Mouse (Mus musculus) brain, embryonic 14.5 days (tissue): ENCODE data around the gene Rnf150. TPM values are rescaled to one million over a fixed set of nuclear protein-coding genes. Genes with fewer than 3 reads are reported as not detected.

ENCODE experiments used
- DNase-seq: peaks from one replicate; pipeline ENCODE4 v3.0.0-alpha.2; 2011; ENCODE audit warnings: low read depth
- CTCF ChIP-seq: fragments of 200-500 bp; IDR thresholded peaks from 2 replicates; pipeline ENCODE4 v1.5.1; 2012; ENCODE audit warnings: inconsistent platforms, mild to moderate bottlenecking, moderate library complexity, borderline replicate concordance; ENCODE audit not compliant: insufficient read depth, insufficient read length; ENCODE audit errors: extremely low read depth
- POLR2A ChIP-seq: fragments of 200-500 bp; IDR thresholded peaks from 2 replicates; pipeline ENCODE4 v1.6.1; 2012; ENCODE audit warnings: mild to moderate bottlenecking, inconsistent platforms, borderline replicate concordance; ENCODE audit not compliant: poor library complexity, insufficient read depth, insufficient read length, severe bottlenecking; ENCODE audit errors: extremely low read depth
- polyA plus RNA-seq: library from polyadenylated mRNA; depleted of rRNA; stranded (reverse); fragments of >200 nt; gene quantifications from 2 replicates; pipeline ENCODE4 v1.2.3, GENCODE M21; 2012

Rnf150 gene
- polyA plus RNA-seq, 1 experiment, result 12.1 TPM

DNA sequence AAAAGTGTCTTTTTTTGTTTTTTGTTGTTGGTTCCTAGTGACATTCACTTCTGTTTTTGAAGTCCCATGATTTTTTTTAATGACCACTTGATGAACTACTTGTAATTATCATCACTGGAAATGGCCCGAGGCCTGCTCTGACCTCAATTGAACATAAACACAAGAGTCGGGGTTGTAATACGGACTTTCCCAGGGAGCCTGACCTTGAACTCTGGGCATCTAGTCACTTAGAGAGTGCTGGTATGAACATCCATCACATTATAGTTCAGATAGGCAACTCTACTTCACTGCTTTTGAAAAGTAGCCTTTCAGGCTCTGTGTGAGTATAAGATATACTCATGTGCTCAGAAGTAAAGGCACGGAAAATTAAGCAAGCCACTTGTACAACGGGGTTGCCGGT lies 185.4 kb downstream of the Rnf150 start:
- TF ChIP-seq POLR2A, result no peak
- TF ChIP-seq CTCF, result no peak
- DNase-seq, result no peak

DNA sequence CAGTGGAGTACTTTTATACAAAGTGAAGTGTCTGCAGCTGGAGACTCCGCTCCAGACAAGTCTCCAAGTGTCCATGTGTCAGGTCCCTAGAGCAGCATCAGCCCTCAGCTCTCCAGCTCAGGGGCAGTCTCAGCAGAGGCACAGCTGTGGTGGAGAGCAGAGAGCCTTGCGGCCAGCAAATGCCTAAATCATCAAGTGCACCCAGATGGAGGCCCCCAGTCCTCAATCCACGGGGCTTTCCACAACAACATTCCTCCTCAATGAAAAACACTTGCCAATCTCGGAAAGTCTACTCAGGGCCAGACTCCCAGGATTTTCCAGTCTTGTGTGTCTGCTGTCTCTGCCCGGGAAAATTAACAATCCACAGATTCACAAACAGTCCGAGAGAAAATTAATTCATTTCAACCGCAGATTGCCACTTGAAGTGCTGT lies 186.0 kb downstream of the Rnf150 start:
- DNase-seq, result peak; percentile 68
- TF ChIP-seq POLR2A (no peak), CTCF (no peak)

GRCm38 (mm10) chr8:83049616-83050015 lies 186.5 kb downstream of the Rnf150 start:
- TF ChIP-seq POLR2A (no peak), CTCF (no peak)
- peak; percentile 74 for DNase-seq

GRCm38 (mm10) chr8:83052896-83053295 lies 189.7 kb downstream of the Rnf150 start:
- DNase-seq, result no peak
- TF ChIP-seq POLR2A, result no peak
- no peak for TF ChIP-seq CTCF

DNA sequence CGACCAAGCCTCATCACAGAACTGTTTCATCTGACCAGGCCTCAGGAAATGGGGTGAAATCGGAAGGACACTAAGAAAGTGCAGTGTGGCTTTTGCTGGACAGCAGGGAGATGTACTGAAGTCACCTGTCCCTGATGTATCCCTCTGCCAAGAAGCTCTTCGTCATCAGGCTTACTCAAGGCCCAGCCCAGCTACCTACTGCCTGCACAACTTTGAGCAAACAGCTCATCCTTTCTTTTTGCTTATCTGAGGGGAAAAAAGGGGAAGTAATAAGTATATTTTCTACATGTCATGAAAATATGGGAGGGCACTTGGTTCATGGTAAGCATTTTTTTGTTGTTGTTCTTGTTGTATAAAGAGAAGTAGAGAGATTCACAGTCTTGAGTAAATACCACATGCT lies 191.6 kb downstream of the Rnf150 start:
- DNase-seq, result no peak
- no peak for TF ChIP-seq CTCF

- TF ChIP-seq CTCF (no peak), POLR2A (no peak)
- no peak for DNase-seq
These were observed 195.8 kb downstream of the Rnf150 start for GRCm38 (mm10) chr8:83058951-83059350.

GRCm38 (mm10) chr8:83060076-83060475 lies 196.9 kb downstream of the Rnf150 start:
- TF ChIP-seq POLR2A, result no peak
- no peak for TF ChIP-seq CTCF

DNA sequence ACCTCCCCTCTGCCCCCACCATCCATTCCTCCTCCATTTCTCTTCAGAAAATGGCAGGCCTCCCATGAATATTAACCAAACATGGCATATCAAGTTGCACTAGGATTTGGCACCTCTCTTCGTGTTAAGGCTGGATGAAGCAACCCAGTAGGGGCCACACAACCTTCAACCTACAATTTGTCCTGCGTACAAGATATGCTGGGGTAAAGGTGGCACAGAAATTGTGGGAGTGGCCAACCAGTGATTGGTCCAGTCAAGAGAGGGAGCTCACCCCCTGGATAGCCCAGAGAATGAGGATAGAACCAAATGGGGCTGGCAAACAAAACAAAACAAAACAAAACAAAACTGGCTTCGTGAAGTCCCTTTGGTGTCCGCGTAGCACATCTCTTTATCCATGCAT lies 198.1 kb downstream of the Rnf150 start:
- DNase-seq, result no peak
- TF ChIP-seq POLR2A (no peak), CTCF (no peak)

More at GRCm38 (mm10) chr8:83060076-83060475, 196.9 kb downstream of the Rnf150 start:
- no peak for DNase-seq

GRCm38 (mm10) chr8:83061873-83062272 lies 198.7 kb downstream of the Rnf150 start:
- TF ChIP-seq CTCF, result no peak
- no peak for DNase-seq

GRCm38 (mm10) chr8:83062276-83062675 lies 199.1 kb downstream of the Rnf150 start:
- DNase-seq, result no peak
- TF ChIP-seq CTCF, result no peak
- no peak for TF ChIP-seq POLR2A

- DNase-seq, result no peak
These were observed 200.9 kb downstream of the Rnf150 start for GRCm38 (mm10) chr8:83064096-83064495.

GRCm38 (mm10) chr8:83066076-83066475 lies 202.9 kb downstream of the Rnf150 start:
- TF ChIP-seq POLR2A (no peak), CTCF (no peak)
- no peak for DNase-seq

More at GRCm38 (mm10) chr8:83064096-83064495, 200.9 kb downstream of the Rnf150 start:
- TF ChIP-seq POLR2A (no peak), CTCF (no peak)

GRCm38 (mm10) chr8:83066846-83067245 lies 203.7 kb downstream of the Rnf150 start:
- no peak for DNase-seq
- TF ChIP-seq CTCF, result no peak
- no peak for TF ChIP-seq POLR2A
